Mouse (Mus musculus) neural tube, embryonic 13.5 days (tissue): ENCODE measurements around the gene Vsx2. TPM values are rescaled to one million over a fixed set of nuclear protein-coding genes. Genes with fewer than 3 reads are reported as not detected.

Experiments
- ATAC-seq: fragments of 200-750 bp; cut with Nextera tagmentation; 2 replicates; pipeline ENCODE4 v1.8.0; 2017; ENCODE audit warnings: low read depth, mild to moderate bottlenecking, moderate TSS enrichment, moderate library complexity
- H3K27ac ChIP-seq: fragments of 300-500 bp; sonication (generic); replicated peaks from 2 replicates; pipeline ENCODE4 v1.5.1; 2015; ENCODE audit warnings: moderate library complexity, mild to moderate bottlenecking, inconsistent platforms
- H3K27me3 ChIP-seq: fragments of 300-500 bp; sonication (generic); 2 replicates; pipeline ENCODE4 v1.6.1; 2015; ENCODE audit warnings: mild to moderate bottlenecking, inconsistent platforms
- H3K36me3 ChIP-seq: fragments of 300-500 bp; sonication (generic); 2 replicates; pipeline ENCODE4 v1.6.1; 2015; ENCODE audit warnings: mild to moderate bottlenecking, inconsistent platforms
- H3K4me1 ChIP-seq: fragments of 300-500 bp; sonication (generic); replicated peaks from 2 replicates; pipeline ENCODE4 v1.6.1; 2015; ENCODE audit warnings: inconsistent platforms
- H3K4me2 ChIP-seq: fragments of 300-500 bp; sonication (generic); 2 replicates; pipeline ENCODE4 v1.6.1; 2015; ENCODE audit warnings: inconsistent platforms, mild to moderate bottlenecking, moderate library complexity
- H3K4me3 ChIP-seq: fragments of 300-500 bp; sonication (generic); 2 replicates; pipeline ENCODE4 v1.5.1; 2015; ENCODE audit warnings: mild to moderate bottlenecking, inconsistent platforms
- H3K9ac ChIP-seq: fragments of 300-500 bp; sonication (generic); 2 replicates; pipeline ENCODE4 v1.6.1; 2015; ENCODE audit warnings: moderate library complexity, mild to moderate bottlenecking, inconsistent platforms
- H3K9me3 ChIP-seq: fragments of 300-500 bp; sonication (generic); 2 replicates; pipeline ENCODE4 v1.6.1; 2016; ENCODE audit warnings: inconsistent platforms
- WGBS: fragments of 180-500 bp; shearing (Covaris S2); methylation state at CpG from one replicate; pipeline ENCODE4 v1.1.7; 2015; 5-methylcytosine and 5-hydroxymethylcytosine counted together
- polyA plus RNA-seq: library from polyadenylated mRNA; unstranded; fragments of >200 nt; fragmentation: Nextera tagmentation; extraction: Ambion mirVana; gene quantifications from 2 replicates; pipeline ENCODE4 v1.2.1, GENCODE M21; 2015

The Vsx2 gene
- polyA plus RNA-seq, 1 experiment from 2014 or later = 7.7 TPM

DNA sequence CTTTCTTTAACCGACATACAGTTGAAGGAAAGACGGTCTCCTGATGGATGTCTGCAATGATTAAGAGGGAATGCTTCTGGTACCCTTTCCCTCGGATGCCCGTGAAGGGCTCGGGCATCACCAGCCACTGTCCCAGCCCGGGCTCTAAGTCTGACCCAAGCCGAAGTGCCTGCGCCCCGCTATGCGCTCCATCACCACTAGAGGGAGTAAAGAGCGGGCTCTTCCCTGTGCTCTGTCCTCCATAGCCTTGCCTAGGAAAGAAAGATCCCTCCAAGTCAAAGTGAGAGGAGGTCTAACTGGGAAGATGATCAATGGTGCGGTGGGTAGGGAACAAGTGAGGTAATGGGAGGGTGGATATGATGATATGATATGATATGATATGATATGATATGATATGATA, 23.5 kb upstream of the Vsx2 start:
- peaks cover 45% of the 10 kb centered on the region for H3K27me3 ChIP-seq
- no peaks in the 10 kb centered on the region for H3K36me3 ChIP-seq
- H3K9ac ChIP-seq = no peak overlapping the region
- no peaks in the 10 kb centered on the region for H3K9me3 ChIP-seq
- H3K4me3 ChIP-seq = no peak overlapping the region
- no peak overlapping the region for H3K4me2 ChIP-seq
- ATAC-seq = peak; percentile 75
- peaks cover 3% of the 10 kb centered on the region; the same call in 1 of the 2 replicates for H3K4me1 ChIP-seq
- H3K27ac ChIP-seq = no peak overlapping the region
- WGBS = 6% methylated on average over 12 of the region's 12 CpGs

DNA sequence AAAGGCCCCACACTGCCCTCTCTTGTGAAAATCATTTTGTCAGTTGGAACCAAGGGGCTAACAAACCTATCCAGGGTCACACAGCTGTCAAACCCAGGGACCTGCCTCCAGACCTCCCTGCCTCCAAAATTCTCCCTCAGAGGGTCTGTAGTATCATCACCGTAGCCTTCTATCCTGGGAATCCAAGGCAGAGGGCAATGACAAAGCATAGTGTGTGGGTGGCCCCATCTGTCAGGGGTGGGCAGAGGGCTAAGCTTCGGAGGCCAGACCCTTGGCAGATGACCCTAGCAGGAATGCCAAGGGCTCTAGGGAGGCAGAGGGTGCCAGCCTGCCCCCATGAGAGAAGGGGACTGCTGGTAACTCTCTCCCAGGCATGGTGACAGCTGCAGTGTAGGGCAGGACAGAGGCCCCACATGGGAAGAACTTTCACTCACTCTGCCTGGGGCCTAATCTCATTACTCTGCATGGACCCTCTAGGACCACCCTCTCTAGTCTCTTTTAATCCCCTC, 22.9 kb upstream of the Vsx2 start:
- H3K4me1 ChIP-seq = peaks cover 3% of the 10 kb centered on the region; the same call in 1 of the 2 replicates
- no peaks in the 10 kb centered on the region for H3K9me3 ChIP-seq
- H3K9ac ChIP-seq = no peak overlapping the region
- no peak overlapping the region for H3K4me3 ChIP-seq
- H3K36me3 ChIP-seq = no peaks in the 10 kb centered on the region
- 0 out of 2 replicates have a peak, but pooled peaks have one; percentile 15 for ATAC-seq
- WGBS = 40% methylated on average over 2 of the region's 2 CpGs
- H3K27me3 ChIP-seq = peaks cover 44% of the 10 kb centered on the region
- H3K4me2 ChIP-seq = no peak overlapping the region
- no peak overlapping the region for H3K27ac ChIP-seq

DNA sequence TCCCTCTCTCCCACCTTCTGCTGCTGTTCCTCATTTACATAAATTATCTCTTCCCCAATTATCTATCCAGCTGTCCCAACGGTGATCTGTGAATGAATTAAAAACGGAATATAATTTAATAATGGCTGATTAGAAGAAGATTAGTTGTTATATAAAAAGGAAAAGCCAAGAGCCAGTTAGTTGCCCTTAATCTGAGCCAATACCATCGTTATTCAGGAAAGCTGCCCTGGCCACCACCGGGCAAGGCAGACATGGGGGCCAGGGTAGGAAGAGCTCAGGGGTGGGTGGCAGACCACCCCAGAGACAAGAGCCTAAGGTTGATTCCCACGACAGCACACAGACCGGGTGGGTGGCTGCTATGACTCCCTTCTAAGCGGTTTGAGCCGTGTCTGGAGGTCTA, 21.3 kb upstream of the Vsx2 start:
- no peaks in the 10 kb centered on the region for H3K36me3 ChIP-seq
- no peak for ATAC-seq
- no peak overlapping the region for H3K27ac ChIP-seq
- H3K9me3 ChIP-seq = no peaks in the 10 kb centered on the region
- 45% methylated on average over 8 of the region's 8 CpGs for WGBS
- H3K4me3 ChIP-seq = no peak overlapping the region
- H3K9ac ChIP-seq = no peak overlapping the region
- peaks cover 44% of the 10 kb centered on the region for H3K27me3 ChIP-seq
- H3K4me2 ChIP-seq = no peak overlapping the region
- H3K4me1 ChIP-seq = peaks cover 3% of the 10 kb centered on the region; the same call in 1 of the 2 replicates

DNA sequence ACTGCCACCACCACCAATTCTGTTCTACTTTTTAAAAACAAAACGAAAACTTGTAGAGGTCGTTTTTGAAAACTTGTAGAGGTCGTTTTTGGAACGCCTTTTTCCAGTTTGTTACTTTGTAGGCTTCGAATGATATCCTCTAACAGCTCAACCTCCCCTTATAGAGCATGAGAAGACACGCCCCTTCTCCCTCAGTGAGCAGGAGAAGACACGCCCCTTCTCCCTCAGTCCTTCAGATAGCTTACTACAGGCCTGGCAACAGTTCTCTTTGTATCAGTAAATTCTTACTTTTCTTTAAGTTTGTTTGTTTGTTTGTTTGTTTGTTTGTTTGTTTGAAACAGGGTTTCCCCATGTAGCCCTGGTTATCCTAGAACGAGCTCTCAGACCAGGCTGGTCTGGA, 14.3 kb upstream of the Vsx2 start:
- H3K9ac ChIP-seq = no peak overlapping the region
- no peaks in the 10 kb centered on the region for H3K4me1 ChIP-seq
- H3K27ac ChIP-seq = no peak overlapping the region
- WGBS = 56% methylated on average over 8 of the region's 8 CpGs
- peaks cover 38% of the 10 kb centered on the region for H3K27me3 ChIP-seq
- no peak for ATAC-seq
- H3K9me3 ChIP-seq = no peaks in the 10 kb centered on the region
- no peaks in the 10 kb centered on the region for H3K36me3 ChIP-seq
- H3K4me2 ChIP-seq = no peak overlapping the region
- H3K4me3 ChIP-seq = no peak overlapping the region

DNA sequence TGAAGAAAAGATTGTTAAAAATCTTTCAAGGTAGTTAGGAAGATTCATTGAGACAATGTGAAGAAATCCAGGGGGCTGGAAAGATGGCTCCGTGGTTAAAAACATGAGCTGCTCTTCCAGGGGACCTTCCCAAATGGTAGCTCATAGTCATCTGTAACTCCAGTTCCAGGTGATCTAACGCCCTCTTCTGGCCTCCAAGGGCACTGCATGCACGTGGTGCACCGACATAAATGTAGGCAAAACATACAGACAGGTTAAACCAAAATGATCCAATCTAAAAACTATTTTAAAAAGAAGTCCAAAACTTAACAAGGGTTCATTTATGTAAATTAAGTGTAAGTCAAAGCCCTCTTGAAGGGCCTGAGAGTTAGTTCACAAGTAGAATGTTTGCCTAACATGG, 7.0 kb upstream of the Vsx2 start:
- Histone ChIP-seq H3K27ac (no peak overlapping the region), H3K4me1 (no peaks in the 10 kb centered on the region), H3K9me3 (no peaks in the 10 kb centered on the region), H3K4me2 (no peak overlapping the region), H3K36me3 (no peaks in the 10 kb centered on the region), H3K9ac (no peak overlapping the region), H3K27me3 (peaks cover 47% of the 10 kb centered on the region), H3K4me3 (no peak overlapping the region)
- 50% methylated on average over 4 of the region's 4 CpGs for WGBS
- ATAC-seq = no peak

DNA sequence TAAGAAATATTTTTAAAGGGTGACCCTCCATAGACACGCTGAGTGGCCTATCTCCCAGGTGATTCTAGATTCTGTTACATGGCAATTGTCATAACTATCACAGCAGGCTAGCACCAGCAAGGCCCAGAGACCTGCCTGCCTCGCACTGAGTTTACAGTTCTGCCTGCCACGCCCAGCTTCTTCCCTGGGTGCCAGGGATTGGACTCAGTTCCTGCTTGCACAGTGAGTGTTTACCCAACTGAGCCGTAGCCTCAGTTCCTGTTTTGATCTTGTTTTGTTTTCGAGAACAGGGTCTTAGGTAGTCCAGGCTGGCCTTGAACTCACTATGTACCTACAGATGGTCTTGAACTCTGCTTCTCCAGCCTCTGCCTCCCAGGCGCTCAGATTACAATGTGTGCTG, 2.0 kb upstream of the Vsx2 start:
- WGBS = 74% methylated on average over 6 of the region's 6 CpGs
- H3K9me3 ChIP-seq = no peaks in the 10 kb centered on the region

DNA sequence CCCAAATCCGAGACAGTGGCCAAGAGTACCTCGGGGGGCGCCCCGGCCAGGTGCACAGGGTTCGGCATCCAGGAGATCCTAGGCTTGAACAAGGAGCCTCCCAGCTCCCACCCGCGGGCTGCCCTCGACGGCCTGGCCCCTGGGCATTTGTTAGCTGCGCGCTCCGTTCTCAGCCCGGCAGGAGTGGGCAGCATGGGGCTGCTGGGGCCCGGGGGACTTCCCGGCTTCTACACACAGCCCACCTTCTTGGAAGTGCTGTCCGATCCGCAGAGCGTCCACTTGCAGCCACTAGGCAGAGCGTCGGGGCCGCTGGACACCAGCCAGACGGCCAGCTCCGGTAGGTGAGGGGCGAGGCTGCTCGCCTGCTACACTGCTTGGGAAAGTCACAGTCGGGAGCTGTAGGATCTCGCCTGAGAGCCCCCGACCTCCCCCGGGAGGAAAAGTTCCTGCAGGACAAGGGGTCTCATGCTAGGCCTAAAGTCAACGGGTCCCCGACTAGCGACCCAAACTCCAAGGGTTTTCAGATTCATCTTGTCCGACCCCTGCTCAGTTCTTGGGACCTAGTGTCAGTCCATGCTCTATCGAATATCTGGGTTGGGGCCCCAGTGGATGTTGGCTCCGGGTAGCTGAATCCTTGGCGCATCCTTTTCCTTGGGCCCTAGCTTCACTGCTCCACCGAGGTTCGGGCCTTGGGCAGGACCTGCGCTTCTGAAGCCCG, 573 bp downstream of the Vsx2 start:
- H3K9me3 ChIP-seq = no peaks in the 10 kb centered on the region
- H3K4me1 ChIP-seq = peaks cover 21% of the 10 kb centered on the region
- no peak for ATAC-seq
- H3K27ac ChIP-seq = no peak overlapping the region
- no peaks in the 10 kb centered on the region for H3K36me3 ChIP-seq
- peaks cover 95% of the 10 kb centered on the region for H3K27me3 ChIP-seq
- 2% methylated on average over 40 of the region's 40 CpGs for whole genome bisulfite sequencing
- no peak overlapping the region for H3K4me2 ChIP-seq
- H3K9ac ChIP-seq = no peak overlapping the region
- peak overlapping the region; percentile 18 for H3K4me3 ChIP-seq

More for the DNA sequence above, 2.0 kb upstream of the Vsx2 start:
- H3K9ac ChIP-seq = no peak overlapping the region
- no peaks in the 10 kb centered on the region for H3K36me3 ChIP-seq
- H3K4me3 ChIP-seq = no peak overlapping the region
- no peak for ATAC-seq
- no peak overlapping the region for H3K27ac ChIP-seq
- H3K4me1 ChIP-seq = peaks cover 21% of the 10 kb centered on the region
- H3K27me3 ChIP-seq = peaks cover 93% of the 10 kb centered on the region
- no peak overlapping the region for H3K4me2 ChIP-seq

DNA sequence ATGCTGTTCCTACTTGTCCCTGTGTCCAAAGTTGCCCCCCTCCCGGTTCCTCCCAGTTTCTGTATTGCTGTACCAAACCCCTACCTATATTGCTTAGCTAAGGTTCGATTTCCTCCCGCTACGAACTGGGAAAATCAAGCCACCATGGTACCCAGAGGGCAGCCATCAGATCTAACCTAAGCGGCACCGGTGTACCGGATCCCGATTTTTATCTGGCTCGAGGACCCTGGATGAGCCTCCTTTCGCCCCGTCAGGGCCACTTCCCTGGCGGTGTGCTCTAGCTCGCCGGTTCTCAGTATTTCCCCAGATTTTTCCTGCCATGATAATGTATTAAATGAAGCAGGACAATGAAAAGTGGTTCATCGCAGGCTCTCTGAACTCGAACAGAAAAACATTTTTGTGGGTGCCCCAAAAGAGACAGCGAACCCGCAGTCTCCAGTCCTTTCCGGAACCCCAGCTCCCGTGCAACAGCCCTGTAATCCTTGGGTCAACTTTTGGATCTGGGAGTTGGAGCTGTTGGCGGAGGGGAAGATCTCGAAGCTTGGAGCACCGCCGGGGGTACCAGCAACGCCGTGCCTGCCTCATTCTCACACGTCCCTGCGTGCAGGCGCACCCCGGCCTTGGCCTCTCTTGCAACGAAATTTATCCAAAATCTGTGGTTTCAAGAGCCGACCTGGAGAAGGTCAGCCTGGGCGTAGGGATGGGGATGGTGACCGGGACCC, 1.3 kb downstream of the Vsx2 start:
- 1% methylated on average over 34 of the region's 34 CpGs for WGBS

GRCm38 (mm10) chr12:84571466-84572340, 2.1 kb downstream of the Vsx2 start:
- no peak overlapping the region for H3K9ac ChIP-seq
- peaks cover 99% of the 10 kb centered on the region for H3K27me3 ChIP-seq
- peaks cover 21% of the 10 kb centered on the region for H3K4me1 ChIP-seq
- no peak for ATAC-seq
- no peaks in the 10 kb centered on the region for H3K36me3 ChIP-seq
- WGBS = 2% methylated on average over 43 of the region's 43 CpGs
- H3K4me2 ChIP-seq = peak overlapping the region; percentile 9; the same call in 1 of the 2 replicates
- H3K9me3 ChIP-seq = no peaks in the 10 kb centered on the region
- peak overlapping the region; percentile 18 for H3K4me3 ChIP-seq
- H3K27ac ChIP-seq = no peak overlapping the region

More for the DNA sequence above, 1.3 kb downstream of the Vsx2 start:
- ATAC-seq = no peak
- H3K9me3 ChIP-seq = no peaks in the 10 kb centered on the region
- H3K27me3 ChIP-seq = peaks cover 99% of the 10 kb centered on the region
- peaks cover 21% of the 10 kb centered on the region for H3K4me1 ChIP-seq
- 0 out of 2 replicates have a peak overlapping the region, but pooled peaks have one; percentile 23 for H3K27ac ChIP-seq
- no peak overlapping the region for H3K4me2 ChIP-seq
- H3K9ac ChIP-seq = peak overlapping the region; percentile 41; the same call in 1 of the 2 replicates
- peak overlapping the region; percentile 18 for H3K4me3 ChIP-seq
- no peaks in the 10 kb centered on the region for H3K36me3 ChIP-seq

GRCm38 (mm10) chr12:84572341-84572720, 2.8 kb downstream of the Vsx2 start:
- peak overlapping the region; percentile 18 for H3K4me3 ChIP-seq
- H3K4me2 ChIP-seq = no peak overlapping the region
- no peak for ATAC-seq
- H3K9me3 ChIP-seq = no peaks in the 10 kb centered on the region
- H3K36me3 ChIP-seq = no peaks in the 10 kb centered on the region
- WGBS = 1% methylated on average over 7 of the region's 7 CpGs
- H3K27ac ChIP-seq = no peak overlapping the region
- H3K4me1 ChIP-seq = peaks cover 21% of the 10 kb centered on the region
- H3K27me3 ChIP-seq = peaks cover 99% of the 10 kb centered on the region
- no peak overlapping the region for H3K9ac ChIP-seq

GRCm38 (mm10) chr12:84573094-84573493, 3.5 kb downstream of the Vsx2 start:
- WGBS = 9% methylated on average over 7 of the region's 7 CpGs

More at GRCm38 (mm10) chr12:84573094-84573493, 3.5 kb downstream of the Vsx2 start:
- peaks cover 99% of the 10 kb centered on the region for H3K27me3 ChIP-seq
- no peak overlapping the region for H3K4me3 ChIP-seq
- ATAC-seq = no peak
- H3K4me2 ChIP-seq = peak overlapping the region; percentile 4; the same call in 1 of the 2 replicates
- no peaks in the 10 kb centered on the region for H3K9me3 ChIP-seq
- no peak overlapping the region for H3K27ac ChIP-seq
- no peak overlapping the region for H3K9ac ChIP-seq
- H3K4me1 ChIP-seq = peaks cover 21% of the 10 kb centered on the region
- no peaks in the 10 kb centered on the region for H3K36me3 ChIP-seq
